Mouse (Mus musculus) heart, postnatal 25 days (tissue): Measurements from ENCODE around the gene Ctrl. TPM values are rescaled to one million over a fixed set of nuclear protein-coding genes. Genes with fewer than 3 reads are reported as not detected.
A peak's percentile ranks its signal among the peaks of the same experiment; 100 is the strongest.

Experiments used
- DNase-seq: peaks from one replicate; pipeline ENCODE4 v3.0.0; 2022; ENCODE audit warnings: low spot score
- intact Hi-C: fragments of 180-260 bp; cut with DNase I; formaldehyde crosslinking; loops from one replicate; pipeline ENCODE4 v1.15.1; 2025
- total RNA-seq, 2 experiments: library from RNA; stranded (reverse); gene quantifications; 2 replicates each; pipeline ENCODE4 v1.2.3; 2021

The Ctrl gene
- total RNA-seq, 2 experiments from 2014 or later: 0.31 TPM; not detected in 1

GRCm38 (mm10) chr8:105942542-105942941 lies 8.9 kb upstream of the Ctrl start:
- DNase-seq: no peak
- intact Hi-C loops: no loop called here

- no peak for DNase-seq
- intact Hi-C loops: no loop called here
Measured at GRCm38 (mm10) chr8:105942026-105942425, 8.4 kb upstream of the Ctrl start.

DNA sequence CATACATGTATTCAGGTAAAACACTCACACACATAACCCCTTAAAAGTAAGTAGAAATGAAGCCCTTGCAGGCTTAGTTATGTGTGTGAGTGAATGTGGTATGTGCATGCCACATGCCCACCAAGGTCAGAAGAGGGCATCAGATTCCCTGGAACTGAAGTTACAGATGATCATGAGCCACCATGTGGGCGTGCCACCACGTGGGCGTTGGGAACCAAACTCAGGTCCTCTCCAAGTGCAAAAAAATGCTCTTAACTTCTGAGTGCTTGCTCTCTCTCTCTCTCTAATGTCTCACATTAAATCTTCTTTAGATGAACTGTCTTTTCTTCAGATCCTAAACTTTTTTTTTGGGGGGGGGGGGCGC lies 4.6 kb upstream of the Ctrl start, which contains the start of gene Psmb10:
TSS of gene Psmb10 (minus strand) at position 139 of the 364 bp plus-strand sequence.
- intact Hi-C loops: loop anchor here (2.0 kb wide), 1 partner anchor 19 kb away; no protein-coding TSS in a partner anchor
- no peak for DNase-seq

GRCm38 (mm10) chr8:105937496-105938305 lies 4.0 kb upstream of the Ctrl start:
- intact Hi-C loops: loop anchor here (2.0 kb wide), 1 partner anchor 19 kb away; no protein-coding TSS in a partner anchor
- no peak for DNase-seq

DNA sequence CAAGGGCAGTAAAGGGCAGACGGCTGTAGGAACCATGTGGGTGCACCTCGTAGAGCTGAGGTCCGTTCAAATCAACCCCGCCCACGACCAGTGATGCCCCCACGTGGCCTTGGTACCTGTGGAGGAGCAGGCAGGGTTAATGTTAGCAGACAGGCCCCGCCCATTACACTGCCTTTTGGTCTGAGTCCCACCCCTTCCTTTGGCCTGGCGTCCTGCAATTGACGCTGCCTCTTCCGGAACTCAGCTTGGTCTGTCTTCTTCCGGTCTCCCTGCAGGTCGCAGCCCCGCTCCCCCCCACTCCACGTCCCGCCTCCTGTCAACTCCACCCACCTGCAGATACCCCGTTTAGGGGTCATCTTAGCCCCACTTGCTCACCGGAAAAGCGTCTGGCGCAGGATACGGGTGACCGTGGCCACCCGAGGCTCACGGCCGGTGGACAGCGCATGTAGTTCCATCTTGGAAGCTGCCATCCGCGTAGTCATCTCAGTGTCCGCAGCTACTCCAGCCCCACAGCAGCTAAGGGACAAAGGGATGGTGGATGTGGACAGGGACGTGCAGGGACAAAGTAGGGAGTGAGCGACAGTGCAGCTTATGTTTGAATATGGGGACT lies 3.3 kb upstream of the Ctrl start:
- intact Hi-C loops: no loop called here
- DNase-seq: peak; percentile 81

- intact Hi-C loops: no loop called here
- no peak for DNase-seq
Measured at GRCm38 (mm10) chr8:105935863-105936603, 2.4 kb upstream of the Ctrl start.

DNA sequence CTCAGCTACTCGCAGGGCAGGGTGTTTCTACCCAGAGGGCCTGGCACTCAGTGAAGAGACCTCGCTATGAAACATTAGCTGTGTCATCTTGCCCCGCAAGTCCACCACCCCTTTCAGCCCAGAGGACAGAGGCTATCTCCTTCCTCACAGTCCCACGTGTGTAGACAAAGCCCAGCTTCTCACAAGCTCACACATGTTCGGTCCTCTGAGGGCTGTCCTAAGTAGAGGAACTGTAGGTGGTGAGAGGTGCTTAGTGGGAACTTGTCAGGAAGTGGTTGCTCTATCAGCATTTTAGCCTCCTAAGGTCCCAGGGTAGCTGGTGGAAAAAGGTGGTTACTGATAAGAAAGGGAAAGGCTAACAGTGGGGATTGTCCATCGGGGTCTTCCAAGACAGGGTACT lies 1.4 kb upstream of the Ctrl start:
- intact Hi-C loops: no loop called here
- DNase-seq: no peak

- intact Hi-C loops: loop anchor here (5.0 kb wide), 2 partner anchors 80 to 310 kb away; partner anchors contain the start of gene Cenpt
- DNase-seq: no peak
Measured at GRCm38 (mm10) chr8:105932525-105932924, 1.1 kb downstream of the Ctrl start.

- intact Hi-C loops: loop anchor here (5.0 kb wide), 2 partner anchors 79 to 309 kb away; partner anchors contain the start of gene Cenpt
- DNase-seq: no peak
Measured at GRCm38 (mm10) chr8:105931271-105931670, 2.4 kb downstream of the Ctrl start.

DNA sequence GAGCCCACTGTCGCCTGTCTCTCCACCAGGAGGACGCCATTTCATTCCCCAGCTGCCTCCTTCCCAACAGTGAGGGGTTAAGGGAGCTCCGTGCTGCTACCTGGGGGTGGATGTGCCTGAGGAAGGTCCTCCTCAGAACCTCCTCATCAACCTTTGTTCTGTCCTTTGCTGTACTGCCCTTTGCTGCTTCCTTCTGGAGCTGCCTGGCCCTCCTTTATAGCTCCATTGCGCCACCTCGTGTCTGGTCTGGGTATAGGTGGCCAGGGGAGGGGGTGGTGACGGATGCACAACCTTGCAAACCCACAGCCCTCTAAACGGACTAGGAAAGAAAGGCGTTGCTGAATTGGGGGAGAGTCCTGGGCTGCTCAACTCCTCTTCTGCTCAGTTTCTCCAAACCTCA lies 3.1 kb downstream of the Ctrl start:
- intact Hi-C loops: loop anchor here (1.0 to 5.0 kb wide), 4 partner anchors 78 to 308 kb away; partner anchors contain the start of gene Cenpt
- peak; percentile 52 for DNase-seq

- intact Hi-C loops: no loop called here
- DNase-seq: no peak
Measured at GRCm38 (mm10) chr8:105925123-105925522, 8.5 kb downstream of the Ctrl start.

GRCm38 (mm10) chr8:105919390-105919789 lies 14.3 kb downstream of the Ctrl start:
- intact Hi-C loops: no loop called here
- DNase-seq: no peak

GRCm38 (mm10) chr8:105900941-105901616 lies 32.6 kb downstream of the Ctrl start:
- DNase-seq: no peak
- intact Hi-C loops: no loop called here

- intact Hi-C loops: no loop called here
- peak; percentile 83 for DNase-seq
Measured at GRCm38 (mm10) chr8:105900180-105900940, 33.3 kb downstream of the Ctrl start, which contains the start of gene Pskh1. Pskh1 (plus strand) TSS chr8:105900441.

DNA sequence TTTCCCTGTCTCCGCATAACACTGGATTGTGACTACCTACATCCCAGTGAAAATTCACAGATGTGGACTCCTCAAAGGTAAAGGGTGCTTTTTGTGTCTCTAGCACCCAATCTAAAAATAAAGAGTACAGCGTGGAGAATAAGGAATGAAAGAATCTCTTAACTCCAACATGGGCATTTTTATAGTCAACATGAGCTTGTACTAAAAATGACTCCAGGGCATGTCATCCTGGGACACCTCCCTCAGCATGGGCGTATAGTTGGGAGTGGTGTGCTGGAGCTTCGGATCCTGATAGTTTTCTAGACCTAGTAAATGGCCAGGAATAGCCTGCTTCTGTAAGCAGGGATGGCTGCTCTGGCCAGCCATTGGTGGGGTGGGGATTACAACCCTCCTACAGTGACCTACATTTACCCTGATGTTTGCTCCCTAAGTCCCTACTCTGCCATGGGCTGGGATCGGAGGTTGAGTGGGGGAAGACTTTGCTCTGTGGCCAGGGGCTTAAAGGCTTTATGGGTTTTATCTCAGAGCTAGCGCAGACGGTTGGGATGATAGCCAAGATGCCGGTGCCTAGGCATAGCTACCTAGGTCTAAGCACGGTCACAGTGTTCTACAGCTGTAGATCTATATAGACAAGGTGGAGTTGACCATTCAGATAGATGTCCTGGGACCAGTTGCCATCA lies 35.7 kb downstream of the Ctrl start:
- intact Hi-C loops: loop anchor here (5.0 kb wide), 1 partner anchor 36 kb away; the partner anchor contains the start of gene Nutf2
- DNase-seq: no peak

DNA sequence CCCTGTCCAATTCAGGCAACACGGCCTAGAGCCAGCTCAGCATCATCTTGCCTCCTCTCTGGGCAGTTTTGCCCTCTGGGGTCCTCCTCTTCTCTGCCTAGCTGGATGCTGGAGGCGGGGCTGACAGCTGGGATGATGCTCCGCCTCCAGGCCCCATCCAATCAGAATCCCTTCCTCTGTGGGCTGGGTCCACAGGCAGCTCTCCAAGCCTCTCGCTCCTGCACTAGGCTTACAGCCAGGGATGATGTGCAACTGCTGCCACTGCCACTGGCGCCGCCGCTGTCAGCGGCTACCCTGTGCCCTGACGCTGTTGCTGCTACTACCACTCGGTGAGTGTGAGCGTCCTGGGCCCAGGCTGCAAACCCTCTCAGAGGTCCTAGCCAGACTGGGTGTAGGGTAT lies 40.3 kb downstream of the Ctrl start, which contains the start of gene Nrn1l:
TSS of gene Nrn1l (plus strand) at position 229 of the 400 bp plus-strand sequence.
- DNase-seq: peak; percentile 58
- intact Hi-C loops: no loop called here

DNA sequence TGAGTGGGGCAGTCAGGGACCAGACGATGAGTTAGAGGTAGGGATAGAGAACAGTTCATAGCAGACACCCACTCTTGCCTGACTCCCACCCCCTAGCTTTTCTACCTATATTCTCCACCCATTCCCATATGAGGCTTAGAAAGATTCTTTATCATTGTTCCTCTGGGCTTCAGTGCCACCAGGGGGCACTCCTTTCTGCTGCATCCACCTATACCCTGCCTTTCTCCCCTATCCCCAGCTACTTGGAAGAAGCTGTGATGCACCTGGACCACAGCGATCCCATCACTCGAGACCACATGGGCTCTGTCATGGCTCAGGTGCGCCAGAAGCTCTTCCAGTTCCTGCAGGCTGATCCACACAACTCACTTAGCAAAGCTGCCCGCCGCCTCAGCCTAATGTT lies 41.2 kb downstream of the Ctrl start:
- no peak for DNase-seq
- intact Hi-C loops: no loop called here

GRCm38 (mm10) chr8:105890870-105891269 lies 42.8 kb downstream of the Ctrl start:
- DNase-seq: no peak
- intact Hi-C loops: no loop called here
